Mouse (Mus musculus): ENCODE data around the gene Tnrc6c.

- TF ChIP-seq GATA1 (IDR thresholded peaks at IDR 0.05; ENCODE audit: borderline replicate concordance, low read length) (no peak), FLI1 (IDR thresholded peaks at IDR 0.05; ENCODE audit: low read length) (no peak)
Measured at GRCm38 (mm10) chr11:117798160-117798541, 144.1 kb downstream of the Tnrc6c start.
